Mouse (Mus musculus) c-Kit-positive CD71-positive TER-119-negative erythroid progenitor cells, embryonic 14.5 days (primary cell): ENCODE results near the gene Sat2.

Source experiments
- DNase-seq: peaks from one replicate; pipeline ENCODE4 v3.0.0-alpha.2; 2013; ENCODE audit warnings: low read depth

Sat2 gene

GRCm38 (mm10) chr11:69670786-69671725 is 49.2 kb downstream of the Sat2 start:
- DNase-seq, result peak; percentile 86

- DNase-seq, result no peak
Observed at GRCm38 (mm10) chr11:69671726-69672124, 49.9 kb downstream of the Sat2 start.

- DNase-seq, result peak; percentile 100
Observed at GRCm38 (mm10) chr11:69672211-69672706, 50.4 kb downstream of the Sat2 start, which contains the start of gene Eif4a1. TSS of gene Eif4a1 (minus strand) at chr11:69672423.
